Mouse (Mus musculus) ZHBTc4 (cell line): ENCODE measurements around the gene Tdrd7.
A peak's percentile ranks its signal among the peaks of the same experiment; 100 is the strongest.

Source experiments
- DNase-seq: peaks from one replicate; pipeline ENCODE4 v3.0.0-alpha.2; 2011; ENCODE audit warnings: low read depth, low spot score

The Tdrd7 gene

GRCm38 (mm10) chr4:45972448-45972854 is 7.3 kb downstream of the Tdrd7 start:
- DNase-seq = peak; percentile 31

DNA sequence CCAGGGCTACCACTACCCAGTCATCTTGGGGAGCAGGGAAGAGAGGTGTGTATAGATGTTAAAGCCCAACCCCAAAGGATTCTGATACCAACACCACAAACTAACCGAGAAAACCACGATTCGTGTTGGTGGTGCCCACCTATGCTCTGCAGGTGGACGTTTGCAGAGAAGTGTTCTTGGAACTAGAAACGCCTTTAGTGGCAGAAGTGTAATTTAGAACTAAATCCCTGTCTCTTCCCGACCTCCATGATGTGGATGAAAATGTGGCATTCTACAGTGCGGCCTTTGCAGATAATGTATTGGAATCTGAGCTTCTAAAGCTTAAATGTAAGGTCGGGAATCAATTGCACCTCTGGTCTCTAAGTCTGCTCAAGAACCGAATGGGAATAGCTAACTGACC is 7.8 kb downstream of the Tdrd7 start:
- no peak for DNase-seq

DNA sequence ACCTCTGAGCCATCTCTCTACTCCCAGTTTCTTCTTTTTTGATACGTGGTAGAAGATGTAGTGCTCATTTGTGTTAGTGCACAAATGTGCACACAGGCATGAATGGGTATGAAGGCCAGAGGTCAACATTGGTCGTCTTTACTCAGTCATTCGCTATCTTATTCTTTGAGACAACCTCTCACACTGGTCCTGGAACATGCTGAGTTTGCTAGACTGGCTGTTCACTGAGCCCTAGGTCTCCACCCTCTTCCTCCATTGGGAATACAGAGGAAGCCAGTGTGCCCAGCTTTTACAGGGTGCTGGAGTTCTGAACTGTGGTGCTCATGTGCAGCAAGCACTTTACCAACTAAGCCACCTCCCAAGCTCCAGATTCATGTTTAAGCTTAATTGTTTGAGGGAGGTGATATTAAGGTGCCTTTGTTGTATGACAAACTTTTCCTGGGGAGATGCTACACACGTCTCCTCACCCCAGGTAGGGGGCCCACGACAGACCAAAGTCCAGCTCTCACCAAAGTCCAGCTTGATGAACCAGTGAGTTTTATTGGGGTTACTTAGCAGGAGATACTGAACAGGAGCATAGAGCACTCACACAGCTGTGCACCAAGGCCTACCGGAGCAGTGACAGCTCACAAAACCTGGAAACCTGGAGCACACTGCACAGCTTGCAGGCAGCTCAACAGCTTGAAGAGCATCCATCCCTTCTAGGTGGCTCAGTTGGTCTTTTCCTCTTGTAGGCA is 12.0 kb downstream of the Tdrd7 start:
- DNase-seq = no peak

DNA sequence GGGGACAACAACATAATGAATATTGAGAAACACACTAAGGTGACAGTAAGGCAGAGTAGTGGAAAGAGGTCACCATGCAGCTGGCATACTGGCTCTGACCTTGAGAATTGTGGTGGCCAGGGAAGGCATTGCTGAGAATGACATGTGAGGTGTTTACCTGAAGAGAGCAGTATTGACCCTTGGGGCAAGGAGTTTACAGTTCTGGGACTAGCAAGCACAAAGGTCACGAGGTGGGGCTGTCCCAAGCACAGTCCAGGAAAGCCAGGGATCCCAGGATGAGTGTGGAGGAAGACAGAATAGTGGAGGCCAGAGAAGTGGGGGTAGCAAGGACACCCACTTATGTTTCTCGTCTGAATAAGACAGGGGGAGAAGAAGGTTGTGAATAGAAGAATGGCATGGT is 14.8 kb downstream of the Tdrd7 start:
- DNase-seq = no peak

DNA sequence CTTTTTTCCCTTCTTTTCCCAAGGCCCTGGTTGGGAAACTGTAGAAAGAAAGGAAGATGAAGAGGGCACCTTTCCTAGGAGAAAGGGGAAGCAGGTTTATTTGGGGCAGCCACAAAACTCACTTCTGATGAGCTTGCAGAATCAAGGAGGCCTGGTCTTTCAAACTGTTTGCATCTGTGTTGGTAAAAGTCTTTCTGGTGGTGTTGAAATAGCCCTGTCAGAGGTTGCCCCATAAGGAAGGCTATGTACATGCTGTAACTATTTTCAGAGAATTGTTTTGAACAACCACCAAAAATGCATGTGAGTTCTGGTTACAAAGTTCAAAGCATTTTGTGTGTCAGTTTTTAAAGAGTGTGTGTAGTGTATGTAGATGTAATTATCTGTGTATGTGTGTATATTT is 15.9 kb downstream of the Tdrd7 start:
- no peak for DNase-seq

- peak; percentile 26 for DNase-seq
Measured at GRCm38 (mm10) chr4:45990427-45991135, 25.4 kb downstream of the Tdrd7 start.

DNA sequence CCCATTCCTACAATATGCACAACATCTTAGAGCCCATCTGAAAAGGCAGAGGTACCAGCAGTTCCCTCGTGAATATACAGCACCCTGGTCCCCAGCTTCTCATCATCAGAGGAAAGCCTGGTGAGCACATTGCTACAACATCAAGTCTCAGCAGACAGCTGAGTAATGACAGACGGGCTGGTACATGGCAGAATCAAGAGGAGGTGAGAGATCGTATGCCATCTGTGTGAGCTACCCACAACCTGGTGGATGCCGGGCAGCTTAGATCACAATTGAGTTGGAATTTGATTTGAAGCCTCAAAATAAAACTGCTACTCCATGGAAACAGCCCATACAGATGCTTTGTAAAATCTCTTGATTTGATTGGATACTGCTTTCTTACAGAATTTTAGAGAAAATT is 33.4 kb downstream of the Tdrd7 start:
- no peak for DNase-seq

GRCm38 (mm10) chr4:46008142-46008793 is 43.1 kb downstream of the Tdrd7 start:
- DNase-seq = no peak

GRCm38 (mm10) chr4:46011698-46012097 is 46.6 kb downstream of the Tdrd7 start:
- no peak for DNase-seq

GRCm38 (mm10) chr4:46015605-46016004 is 50.5 kb downstream of the Tdrd7 start:
- no peak for DNase-seq

DNA sequence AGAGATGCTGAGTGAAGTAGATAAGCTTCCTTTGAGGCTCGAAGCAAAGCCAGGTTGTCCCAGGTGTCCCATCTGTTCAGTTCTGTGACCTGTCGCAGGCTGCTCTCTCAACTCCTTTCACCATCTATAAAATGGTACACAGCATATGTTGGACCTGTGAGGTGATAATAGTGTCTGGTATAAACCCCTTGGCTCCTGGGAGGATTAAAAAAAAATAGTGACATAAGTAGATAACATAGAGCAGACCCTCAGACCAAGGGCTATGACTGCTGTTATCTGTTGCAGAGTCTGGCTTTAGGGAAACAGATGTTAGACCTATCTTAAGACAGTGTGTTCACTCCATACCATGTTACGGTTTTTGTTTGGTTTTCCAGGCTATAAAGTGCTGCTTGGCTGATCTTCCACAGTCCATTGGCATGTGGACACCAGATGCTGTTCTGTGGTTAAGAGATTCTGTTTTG is 57.9 kb downstream of the Tdrd7 start:
- no peak for DNase-seq

DNA sequence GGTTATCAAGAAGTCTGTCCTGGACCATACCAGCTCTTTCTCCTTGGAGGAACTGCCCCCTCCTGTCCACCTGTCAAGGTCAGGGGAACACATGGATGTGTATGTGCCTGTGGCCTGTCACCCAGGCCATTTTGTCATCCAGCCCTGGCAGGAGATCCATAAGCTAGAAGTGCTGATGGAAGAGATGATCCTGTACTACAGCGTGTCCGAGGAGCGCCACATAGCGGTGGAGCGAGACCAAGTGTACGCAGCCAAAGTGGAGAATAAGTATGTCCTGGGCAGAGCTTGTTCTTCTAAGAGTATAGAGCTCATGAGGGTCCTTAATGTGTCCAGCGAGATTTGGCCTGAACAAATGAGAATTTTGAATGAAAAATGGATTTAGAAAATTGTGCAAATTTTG is 60.8 kb downstream of the Tdrd7 start:
- peak; percentile 59 for DNase-seq

DNA sequence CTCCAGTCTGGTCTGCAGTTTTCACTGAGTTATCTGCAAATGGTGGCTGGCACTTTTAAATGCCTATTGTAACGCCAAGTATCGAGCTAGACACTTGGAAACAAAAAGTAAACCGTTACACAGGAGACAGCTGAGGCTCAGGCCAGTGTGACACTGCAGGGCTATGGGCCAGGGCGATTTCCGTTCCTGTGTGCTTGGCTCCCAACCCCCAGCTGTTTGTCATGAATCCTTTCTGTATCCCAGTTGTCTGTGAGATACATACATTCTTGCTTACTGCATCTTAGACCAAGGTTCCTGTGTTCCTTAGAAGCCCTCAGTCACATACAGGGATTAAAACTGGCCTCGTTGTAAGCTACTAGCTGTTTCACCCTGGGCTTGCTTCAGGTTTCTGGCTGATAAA is 63.1 kb downstream of the Tdrd7 start:
- no peak for DNase-seq

DNA sequence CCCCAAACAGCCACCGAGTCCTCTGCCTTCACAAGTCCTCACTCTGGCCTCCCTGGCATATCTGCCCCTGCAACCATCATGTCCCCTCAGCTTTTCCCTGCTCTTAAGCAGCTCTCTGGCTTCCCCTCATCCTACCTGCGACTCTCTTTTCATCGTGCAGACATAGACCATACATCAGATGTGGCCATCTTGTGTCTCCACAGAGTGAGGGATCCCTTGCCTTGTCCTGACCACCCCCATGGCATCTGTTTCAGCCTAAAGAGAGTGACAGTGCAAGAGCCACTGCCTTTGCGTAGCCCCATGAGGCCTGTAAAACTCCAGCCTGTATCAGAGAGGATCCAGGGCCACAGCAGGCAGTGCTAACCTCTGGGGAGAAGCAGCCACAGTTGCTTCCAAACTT is 63.6 kb downstream of the Tdrd7 start:
- DNase-seq = peak; percentile 20

GRCm38 (mm10) chr4:46029552-46029951 is 64.4 kb downstream of the Tdrd7 start:
- peak; percentile 60 for DNase-seq

DNA sequence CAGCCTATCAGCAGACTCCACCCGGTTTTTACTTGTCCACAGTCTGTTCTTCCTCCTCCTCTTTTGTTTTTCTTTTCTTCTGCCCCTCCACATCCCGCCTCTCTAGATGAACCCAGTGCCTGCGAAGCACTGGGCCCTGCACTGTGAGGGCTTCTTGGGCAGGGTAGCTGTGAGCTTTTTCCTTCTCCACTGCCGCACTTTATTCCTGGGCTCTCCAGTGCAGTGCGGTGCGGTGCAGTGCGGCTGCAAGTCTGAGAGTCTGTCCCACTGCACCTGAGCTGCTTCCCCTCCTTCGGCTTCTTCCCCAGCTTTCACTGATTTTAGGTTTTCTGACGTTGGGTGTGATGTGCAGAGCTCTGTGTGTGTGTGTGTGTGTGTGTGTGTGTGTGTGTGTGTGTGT is 67.3 kb downstream of the Tdrd7 start:
- DNase-seq = peak; percentile 9

DNA sequence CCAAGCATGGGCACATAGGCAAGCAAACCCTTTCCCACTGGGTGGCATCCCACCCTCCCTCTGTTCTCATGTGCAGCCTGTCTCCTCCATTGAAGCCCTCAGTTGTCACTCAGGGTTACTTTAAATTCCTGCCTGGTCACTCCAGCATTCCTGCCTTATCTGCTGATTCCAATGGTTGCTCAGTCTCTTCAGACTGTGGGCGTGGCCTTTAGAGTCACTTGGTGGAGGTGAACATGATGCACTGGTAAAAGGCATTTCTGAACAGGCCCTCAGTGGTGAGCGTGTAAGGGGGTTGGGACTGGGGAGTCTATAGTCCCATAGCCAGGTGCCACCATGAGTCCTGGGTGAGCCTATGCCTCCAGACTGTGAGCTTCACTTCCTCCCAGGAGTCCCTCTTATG is 68.1 kb downstream of the Tdrd7 start:
- peak; percentile 24 for DNase-seq

- DNase-seq = no peak
Measured at GRCm38 (mm10) chr4:46038591-46038891, 73.4 kb downstream of the Tdrd7 start.

DNA sequence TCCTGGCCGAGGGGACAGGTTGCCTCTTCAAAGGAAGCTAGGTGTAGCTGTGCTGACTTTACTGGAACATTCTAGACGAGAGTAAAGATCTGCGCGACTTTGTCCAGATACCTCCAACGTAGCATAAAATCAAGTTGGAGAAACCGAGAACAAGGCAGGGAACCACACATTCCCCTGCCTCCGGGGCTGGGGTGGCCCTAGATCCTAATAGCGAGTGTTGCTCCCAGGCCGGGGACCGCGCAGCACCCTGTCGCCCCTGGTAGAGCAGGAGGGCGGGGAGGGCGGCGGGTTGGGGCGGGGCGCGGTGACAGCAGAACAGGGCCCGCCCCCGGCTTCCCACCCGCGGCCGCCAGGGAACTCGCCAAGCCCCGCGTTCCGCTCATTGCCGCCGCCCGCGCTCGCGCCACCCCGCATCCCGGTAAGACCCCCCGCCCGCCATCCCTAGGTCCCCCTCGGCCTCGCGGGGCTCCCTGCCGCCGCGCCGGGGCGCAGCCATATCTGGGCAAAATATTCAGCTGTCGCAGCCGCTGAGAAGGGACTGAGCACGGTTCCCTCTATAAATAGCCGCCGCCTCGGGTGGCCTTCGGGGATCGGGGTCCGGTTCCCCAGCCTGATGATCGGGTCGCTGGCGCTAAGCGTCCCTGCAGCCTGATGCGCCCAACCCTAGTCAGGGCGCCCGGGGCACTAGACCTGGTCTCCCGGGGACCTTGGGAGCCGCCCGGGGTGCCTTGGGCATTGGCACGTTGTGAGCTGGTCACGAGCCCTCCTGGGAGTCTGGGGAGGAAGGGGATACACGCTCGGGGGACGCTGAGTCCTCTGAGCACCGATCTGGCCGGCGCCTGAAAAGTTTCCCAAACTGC is 74.0 kb downstream of the Tdrd7 start, which contains the start of gene Tmod1:
TSS of gene Tmod1 (plus strand) at position 44 of the 860 bp plus-strand sequence.
- peak; percentile 62 for DNase-seq

GRCm38 (mm10) chr4:46039899-46040298 is 74.8 kb downstream of the Tdrd7 start:
- no peak for DNase-seq

GRCm38 (mm10) chr4:46040594-46041192 is 75.6 kb downstream of the Tdrd7 start:
- DNase-seq = no peak
